Mouse (Mus musculus): Measurements from ENCODE around the gene Ttll3. TPM values are rescaled to one million over a fixed set of nuclear protein-coding genes. Genes with fewer than 3 reads are reported as not detected.

The Ttll3 gene
- total and polyA plus RNA-seq, 3 experiments = 0.87 to 5.3 (median 4.4) TPM

- Histone ChIP-seq H3K4me2 (ENCODE audit: insufficient read depth, low read depth, poor library complexity, severe bottlenecking) (no peak overlapping the region), H3K4me3 (replicated peaks in 1 of 3; ENCODE audit: low read depth in 2 of 3, low read length in 2 of 3, poor library complexity in 1 of 3) (peak overlapping the region in 1 of 3 experiments; percentile 17), H3K36me3 (replicated peaks in 1 of 2; ENCODE audit: control insufficient read depth in 1 of 2, insufficient read depth in 1 of 2, low read length in 1 of 2) (peaks cover 24 to 43% of the 10 kb centered on the region in 2 experiments), H3K9me3 (replicated peaks; ENCODE audit: low read length) (no peaks in the 10 kb centered on the region), H3K27me3 (replicated peaks) (no peaks in the 10 kb centered on the region), H3K9ac (ENCODE audit: insufficient read depth, low read depth) (no peak overlapping the region), H3K27ac (ENCODE audit: insufficient read depth, low read depth) (no peak overlapping the region), H3K79me2 (replicated peaks; ENCODE audit: control insufficient read depth, extremely low read depth, insufficient read depth, poor library complexity, severe bottlenecking) (peaks cover 13% of the 10 kb centered on the region), H3K4me1 (ENCODE audit: control insufficient read depth in 1 of 2, insufficient read depth in 2 of 2) (peaks cover 4 to 34% of the 10 kb centered on the region in 2 experiments)
- dilution Hi-C loops (cut with MboI; ENCODE audit: extremely low pct_ligation_motif_present, extremely low pct_unique_long_range_greater_than_20kb, low sequenced_read_pairs) (no loop called here), in situ Hi-C loops (cut with MboI; ENCODE audit: low pct_ligation_motif_present, low pct_unique_long_range_greater_than_20kb, low sequenced_read_pairs) (no loop called here)
- DNase-seq (ENCODE audit: extremely low read depth) = no peak
- TF ChIP-seq JUN (IDR thresholded peaks at IDR 0.05; ENCODE audit: insufficient read depth, low read depth, low read length) (no peak), UBTF (IDR thresholded peaks at IDR 0.05; ENCODE audit: low read depth, low read length) (no peak), MYC (IDR thresholded peaks at IDR 0.05; ENCODE audit: low read depth, low read length) (peak; percentile 16; the same call in 1 of the 2 replicates), POLR2AphosphoS2 (IDR thresholded peaks at IDR 0.05; ENCODE audit: low read depth, low read length) (no peak)
These were observed 55.3 kb downstream of the Ttll3 start for GRCm38 (mm10) chr6:113444207-113444965.

GRCm38 (mm10) chr6:113447639-113448038, 58.6 kb downstream of the Ttll3 start:
- TF ChIP-seq BHLHE40 (IDR thresholded peaks at IDR 0.05; ENCODE audit: low read depth, low read length) (no peak), RAD21 (IDR thresholded peaks at IDR 0.05; ENCODE audit: low read depth, low read length) (no peak), MAFK (IDR thresholded peaks at IDR 0.05; ENCODE audit: insufficient replicate concordance, low read length) (no peak), PAX5 (IDR thresholded peaks at IDR 0.05; ENCODE audit: low read length) (no peak), TBP (conservative IDR thresholded peaks at IDR 0.05; ENCODE audit: low read depth, low read length) (no peak), CHD1 (IDR thresholded peaks at IDR 0.05; ENCODE audit: low read depth, low read length) (no peak), ETS1 (conservative IDR thresholded peaks at IDR 0.05; ENCODE audit: low read depth, low read length) (no peak), E2F4 (IDR thresholded peaks at IDR 0.05; ENCODE audit: insufficient replicate concordance, low read depth, low read length) (no peak), MEF2A (IDR thresholded peaks at IDR 0.05; ENCODE audit: borderline replicate concordance, low read depth, low read length) (no peak), NRF1 (IDR thresholded peaks at IDR 0.05; ENCODE audit: low read depth, low read length) (no peak)
- Histone ChIP-seq H3K4me2 (ENCODE audit: insufficient read depth, low read depth, poor library complexity, severe bottlenecking) (no peak overlapping the region), H3K9me3 (replicated peaks; ENCODE audit: low read length) (no peaks in the 10 kb centered on the region), H3K9ac (ENCODE audit: insufficient read depth, low read depth) (no peak overlapping the region), H3K79me2 (replicated peaks; ENCODE audit: control insufficient read depth, extremely low read depth, insufficient read depth, poor library complexity, severe bottlenecking) (peaks cover 12% of the 10 kb centered on the region), H3K36me3 (replicated peaks in 1 of 2; ENCODE audit: control insufficient read depth in 1 of 2, insufficient read depth in 1 of 2, low read length in 1 of 2) (peaks cover 24 to 47% of the 10 kb centered on the region in 2 experiments), H3K27me3 (replicated peaks) (no peaks in the 10 kb centered on the region), H3K4me3 (replicated peaks in 1 of 3; ENCODE audit: low read depth in 2 of 3, low read length in 2 of 3, poor library complexity in 1 of 3) (no peak overlapping the region), H3K4me1 (ENCODE audit: control insufficient read depth in 1 of 2, insufficient read depth in 2 of 2) (peaks cover 4 to 24% of the 10 kb centered on the region in 2 experiments), H3K27ac (ENCODE audit: insufficient read depth, low read depth) (no peak overlapping the region)
- DNase-seq (ENCODE audit: extremely low read depth) = no peak
- in situ Hi-C loops (cut with MboI; ENCODE audit: low pct_ligation_motif_present, low pct_unique_long_range_greater_than_20kb, low sequenced_read_pairs) (no loop called here), dilution Hi-C loops (cut with MboI; ENCODE audit: extremely low pct_ligation_motif_present, extremely low pct_unique_long_range_greater_than_20kb, low sequenced_read_pairs) (no loop called here)

Measured in CH12.LX (cell line).